Mouse (Mus musculus) liver, embryonic 14.5 days (tissue): ENCODE data around the gene Slc2a1.

ENCODE experiments used
- CTCF ChIP-seq: IDR thresholded peaks from 2 replicates; pipeline ENCODE4 v1.5.1; 2016; ENCODE audit warnings: antibody characterized with exemption, low read depth, control low read depth
- EP300 ChIP-seq: IDR thresholded peaks from 2 replicates; pipeline ENCODE4 v1.6.1; 2016; ENCODE audit warnings: antibody characterized with exemption, low read depth

DNA sequence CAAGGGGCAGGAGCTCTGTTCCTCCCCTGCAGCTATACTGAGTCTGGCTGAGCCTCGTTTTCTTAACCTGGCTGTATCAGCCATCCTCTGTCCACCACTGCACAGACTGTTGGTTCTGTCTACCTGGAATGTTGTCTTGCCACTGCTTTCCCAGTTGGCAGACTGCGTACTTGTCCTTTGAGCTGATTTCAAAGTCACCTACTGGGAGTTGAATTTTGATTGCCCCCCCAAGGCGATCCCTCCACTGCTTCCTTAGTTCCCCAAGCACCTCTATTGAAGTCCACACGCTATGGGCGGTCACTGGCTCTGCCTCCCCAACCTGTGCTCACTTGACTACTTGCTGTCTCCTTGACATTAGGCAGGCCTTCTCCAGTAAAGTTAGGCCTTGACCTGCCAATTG, 9.1 kb downstream of the Slc2a1 start:
- TF ChIP-seq CTCF (no peak), EP300 (no peak)
